Mouse (Mus musculus): ENCODE results near the gene Sass6. TPM values are rescaled to one million over a fixed set of nuclear protein-coding genes. Genes with fewer than 3 reads are reported as not detected.

The Sass6 gene
- polyA plus RNA-seq (2012; rRNA removed), result 1.0 TPM in 2 replicates

GRCm38 (mm10) chr3:116594728-116595602 is at the start of gene Sass6:
Gene Sass6 (plus strand): TSS chr3:116594982.

GRCm38 (mm10) chr3:116562408-116563094 is 32.2 kb upstream of the Sass6 start, which contains the start of gene Lrrc39:
Gene Lrrc39 (plus strand): TSS chr3:116562973.

DNA sequence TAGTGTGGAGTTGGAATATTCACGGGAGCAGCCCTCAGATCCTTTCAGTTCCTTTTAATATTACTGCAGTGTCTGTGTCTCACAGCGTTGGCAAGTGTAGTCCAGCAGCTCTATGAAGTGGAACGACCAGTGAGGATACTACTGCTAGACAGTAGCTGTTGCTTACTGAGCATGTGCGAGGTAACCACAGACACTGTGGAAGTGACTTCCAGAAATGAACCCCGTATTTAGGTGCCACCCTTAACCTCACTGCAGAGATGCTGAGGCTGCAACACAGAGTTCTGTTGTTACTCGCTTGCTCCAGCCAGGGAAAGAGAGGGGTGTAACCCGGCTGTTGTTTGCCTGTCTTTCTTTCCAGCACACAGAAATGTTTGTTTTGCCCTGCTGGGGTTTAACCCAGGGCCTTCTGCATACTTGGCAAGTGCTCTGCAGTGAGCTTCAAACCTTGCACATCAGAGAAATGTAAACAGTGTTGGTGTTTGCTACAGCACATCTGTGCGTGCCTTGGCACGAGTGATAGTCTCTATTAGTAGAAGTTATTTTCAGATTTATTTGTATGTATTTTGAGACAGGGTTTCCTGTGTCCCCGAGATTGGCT is 19.6 kb downstream of the Sass6 start, which contains the start of gene Trmt13:
Gene Trmt13, minus strand, starts transcription at position 293 of the 598 bp plus-strand sequence.

DNA sequence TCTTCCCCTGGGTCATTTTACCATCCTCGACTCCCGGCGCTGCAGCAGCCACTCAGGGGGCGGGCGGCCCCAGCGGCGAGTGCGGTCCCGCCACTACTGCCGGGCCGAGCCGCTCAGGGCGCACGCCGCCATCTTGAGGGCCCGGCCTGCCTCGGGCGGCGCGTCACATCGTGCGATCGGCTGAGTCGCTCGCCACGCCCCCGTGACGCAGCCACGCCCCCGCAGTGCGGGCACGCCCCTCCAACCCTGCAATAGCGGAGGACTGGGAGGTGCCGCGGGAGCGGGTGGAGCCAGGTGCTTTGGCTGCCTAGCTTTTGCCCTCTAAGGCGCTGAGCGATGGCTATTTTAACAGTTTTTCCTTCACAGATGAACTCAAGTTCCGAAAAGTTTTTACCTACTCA is 67.7 kb downstream of the Sass6 start, which contains the start of gene Mfsd14a:
Gene Mfsd14a, minus strand, starts transcription at position 215 of the 401 bp plus-strand sequence.

Other genes with a start within 250 kb of the Sass6 start
- gene Cdc14a, start 170.9 kb upstream of the Sass6 start, polyA plus RNA-seq (2012; rRNA removed), result 11.7 and 21.4 TPM in 2 replicates
- 40.8 and 58.8 TPM in 2 replicates for gene Rtca, start 86.8 kb upstream of the Sass6 start, polyA plus RNA-seq (2012; rRNA removed)
- 4.0 and 5.4 TPM in 2 replicates for gene Dbt, start 81.9 kb upstream of the Sass6 start, polyA plus RNA-seq (2012; rRNA removed)
- gene Lrrc39, start 32.0 kb upstream of the Sass6 start, polyA plus RNA-seq (2012; rRNA removed), result 0.36 and 0.67 TPM in 2 replicates
- gene Trmt13, start 19.6 kb downstream of the Sass6 start, polyA plus RNA-seq (2012; rRNA removed), result 2.9 and 3.1 TPM in 2 replicates
- gene Mfsd14a, start 67.7 kb downstream of the Sass6 start, polyA plus RNA-seq (2012; rRNA removed), result 16.0 and 16.8 TPM in 2 replicates
- not detected in 2 replicates for gene Gm43191, start 86.3 kb downstream of the Sass6 start, polyA plus RNA-seq (2012; rRNA removed)
- gene Slc35a3, start 117.8 kb downstream of the Sass6 start, polyA plus RNA-seq (2012; rRNA removed), result 3.2 and 5.4 TPM in 2 replicates
- 8.1 and 8.4 TPM in 2 replicates for gene Agl, start 213.2 kb downstream of the Sass6 start, polyA plus RNA-seq (2012; rRNA removed)